Mouse (Mus musculus): ENCODE measurements at regions not wholly inside any gene's neighbourhood (a gene's known extent, or its start where the extent isn't known, plus 50 kb on each side); places are given as distances from the start of the nearest gene placed in this dataset.

GRCm38 (mm10) chr2:51268532-51268931, 119.6 kb upstream of the Rnd3 start:
- no peak overlapping the region for H3K4me3 ChIP-seq (ENCODE audit: control insufficient read depth, insufficient read depth, low read length)
- no peaks in the 10 kb centered on the region for H3K27me3 ChIP-seq (ENCODE audit: control insufficient read depth, insufficient read depth, low read length)
- no peak for DNase-seq
- TF ChIP-seq POLR2A (IDR thresholded peaks at IDR 0.05; ENCODE audit: control insufficient read depth, extremely low read depth, insufficient read depth, low read length, poor library complexity): no peak
- no peak for TF ChIP-seq CTCF (IDR thresholded peaks at IDR 0.05; ENCODE audit: borderline replicate concordance, control insufficient read depth, extremely low read depth, insufficient read depth, low read length, poor library complexity)
- 58% methylated on average over 2 of the region's 2 CpGs for WGBS
- H3K4me1 ChIP-seq (replicated peaks; ENCODE audit: control insufficient read depth, insufficient read depth, low read length): no peaks in the 10 kb centered on the region
- no peak overlapping the region for H3K27ac ChIP-seq (ENCODE audit: control insufficient read depth, insufficient read depth, low read length)
- H3K36me3 ChIP-seq (ENCODE audit: control insufficient read depth, insufficient read depth, low read length): no peaks in the 10 kb centered on the region

GRCm38 (mm10) chr2:51267662-51268061, 118.8 kb upstream of the Rnd3 start:
- H3K27me3 ChIP-seq (ENCODE audit: control insufficient read depth, insufficient read depth, low read length): no peaks in the 10 kb centered on the region
- no peaks in the 10 kb centered on the region for H3K4me1 ChIP-seq (replicated peaks; ENCODE audit: control insufficient read depth, insufficient read depth, low read length)
- H3K27ac ChIP-seq (ENCODE audit: control insufficient read depth, insufficient read depth, low read length): no peak overlapping the region
- WGBS: 84% methylated on average over 5 of the region's 5 CpGs
- TF ChIP-seq CTCF (IDR thresholded peaks at IDR 0.05; ENCODE audit: borderline replicate concordance, control insufficient read depth, extremely low read depth, insufficient read depth, low read length, poor library complexity) (no peak), POLR2A (IDR thresholded peaks at IDR 0.05; ENCODE audit: control insufficient read depth, extremely low read depth, insufficient read depth, low read length, poor library complexity) (no peak)
- no peaks in the 10 kb centered on the region for H3K36me3 ChIP-seq (ENCODE audit: control insufficient read depth, insufficient read depth, low read length)
- H3K4me3 ChIP-seq (ENCODE audit: control insufficient read depth, insufficient read depth, low read length): no peak overlapping the region
- DNase-seq: no peak

DNA sequence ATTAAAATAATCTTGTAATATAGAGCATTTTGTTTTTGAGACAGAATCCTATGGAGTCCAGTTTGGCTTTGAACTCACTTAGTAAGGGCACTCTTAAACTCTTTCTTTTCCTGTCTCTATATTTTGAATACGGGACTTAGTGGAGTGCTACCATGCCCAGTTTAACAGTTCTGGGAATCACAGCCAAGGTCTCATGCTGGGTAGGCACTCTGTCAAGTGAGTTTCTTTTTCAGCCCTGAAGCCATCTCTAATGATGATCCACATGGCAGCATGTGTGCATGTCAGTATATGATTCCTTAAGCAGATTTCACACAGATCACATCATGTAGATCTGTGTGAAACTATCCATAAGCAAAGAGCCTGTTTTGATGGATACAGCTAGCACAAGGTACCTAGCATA, 113.6 kb upstream of the Rnd3 start:
- no peaks in the 10 kb centered on the region for H3K4me1 ChIP-seq (replicated peaks; ENCODE audit: control insufficient read depth, insufficient read depth, low read length)

DNA sequence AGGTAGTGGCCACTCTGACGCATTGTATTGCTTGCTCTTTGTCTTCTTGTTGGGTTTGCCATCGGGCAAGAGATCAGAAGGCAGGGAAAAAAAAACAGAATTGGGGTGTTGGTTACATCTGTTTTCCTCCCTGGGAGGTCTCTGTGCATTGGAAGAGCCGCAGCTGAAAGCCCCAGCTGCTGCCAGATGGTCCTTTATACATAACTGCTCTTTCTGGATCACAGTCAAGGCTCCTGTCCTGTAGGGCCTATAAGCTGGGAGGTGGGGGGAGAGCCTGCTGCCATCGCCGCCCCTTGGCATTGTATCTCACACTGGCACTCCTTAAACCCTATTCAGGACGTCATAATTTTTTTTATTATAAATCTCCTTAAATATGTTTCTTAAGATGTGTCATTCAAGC, 101.9 kb upstream of the Rnd3 start:
- Histone ChIP-seq H3K27ac (ENCODE audit: control insufficient read depth, insufficient read depth, low read length) (no peak overlapping the region), H3K4me1 (replicated peaks; ENCODE audit: control insufficient read depth, insufficient read depth, low read length) (no peaks in the 10 kb centered on the region), H3K36me3 (ENCODE audit: control insufficient read depth, insufficient read depth, low read length) (no peaks in the 10 kb centered on the region), H3K4me3 (ENCODE audit: control insufficient read depth, insufficient read depth, low read length) (no peak overlapping the region), H3K27me3 (ENCODE audit: control insufficient read depth, insufficient read depth, low read length) (no peaks in the 10 kb centered on the region)
- TF ChIP-seq CTCF (IDR thresholded peaks at IDR 0.05; ENCODE audit: borderline replicate concordance, control insufficient read depth, extremely low read depth, insufficient read depth, low read length, poor library complexity): no peak
- no peak for TF ChIP-seq POLR2A (IDR thresholded peaks at IDR 0.05; ENCODE audit: control insufficient read depth, extremely low read depth, insufficient read depth, low read length, poor library complexity)
- DNase-seq: no peak
- WGBS: 95% methylated on average over 6 of the region's 6 CpGs

More for the DNA sequence above, 113.6 kb upstream of the Rnd3 start:
- no peak for TF ChIP-seq CTCF (IDR thresholded peaks at IDR 0.05; ENCODE audit: borderline replicate concordance, control insufficient read depth, extremely low read depth, insufficient read depth, low read length, poor library complexity)
- TF ChIP-seq POLR2A (IDR thresholded peaks at IDR 0.05; ENCODE audit: control insufficient read depth, extremely low read depth, insufficient read depth, low read length, poor library complexity): no peak
- H3K4me3 ChIP-seq (ENCODE audit: control insufficient read depth, insufficient read depth, low read length): no peak overlapping the region
- H3K27ac ChIP-seq (ENCODE audit: control insufficient read depth, insufficient read depth, low read length): no peak overlapping the region
- no peaks in the 10 kb centered on the region for H3K27me3 ChIP-seq (ENCODE audit: control insufficient read depth, insufficient read depth, low read length)
- H3K36me3 ChIP-seq (ENCODE audit: control insufficient read depth, insufficient read depth, low read length): no peaks in the 10 kb centered on the region
- DNase-seq: no peak
- 91% methylated on average over 1 of the region's 1 CpGs for WGBS

DNA sequence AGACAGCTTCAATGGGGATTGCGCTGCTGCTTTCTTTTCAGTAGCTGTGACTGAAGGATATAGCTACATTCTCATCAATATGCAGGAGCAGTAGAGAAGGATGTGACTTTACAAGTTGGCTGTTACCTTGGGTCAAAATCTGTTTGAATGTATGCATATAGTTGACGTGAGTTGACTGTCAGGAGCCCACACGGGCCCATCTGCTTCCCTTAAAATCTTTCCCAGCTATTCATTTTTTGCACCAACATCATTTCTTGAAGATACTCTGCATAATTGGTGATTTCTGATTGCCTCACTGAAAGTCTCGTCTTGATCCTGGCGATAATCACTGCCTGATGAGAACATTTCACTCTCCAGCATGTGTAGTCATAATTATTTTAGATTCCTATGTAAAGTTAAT, 92.7 kb upstream of the Rnd3 start:
- H3K27me3 ChIP-seq (ENCODE audit: control insufficient read depth, insufficient read depth, low read length): no peaks in the 10 kb centered on the region
- no peaks in the 10 kb centered on the region for H3K4me1 ChIP-seq (replicated peaks; ENCODE audit: control insufficient read depth, insufficient read depth, low read length)
- no peak for TF ChIP-seq CTCF (IDR thresholded peaks at IDR 0.05; ENCODE audit: borderline replicate concordance, control insufficient read depth, extremely low read depth, insufficient read depth, low read length, poor library complexity)
- no peak for TF ChIP-seq POLR2A (IDR thresholded peaks at IDR 0.05; ENCODE audit: control insufficient read depth, extremely low read depth, insufficient read depth, low read length, poor library complexity)
- no peak overlapping the region for H3K27ac ChIP-seq (ENCODE audit: control insufficient read depth, insufficient read depth, low read length)
- H3K4me3 ChIP-seq (ENCODE audit: control insufficient read depth, insufficient read depth, low read length): no peak overlapping the region
- no peaks in the 10 kb centered on the region for H3K36me3 ChIP-seq (ENCODE audit: control insufficient read depth, insufficient read depth, low read length)
- 92% methylated on average over 5 of the region's 5 CpGs for WGBS
- DNase-seq: no peak

DNA sequence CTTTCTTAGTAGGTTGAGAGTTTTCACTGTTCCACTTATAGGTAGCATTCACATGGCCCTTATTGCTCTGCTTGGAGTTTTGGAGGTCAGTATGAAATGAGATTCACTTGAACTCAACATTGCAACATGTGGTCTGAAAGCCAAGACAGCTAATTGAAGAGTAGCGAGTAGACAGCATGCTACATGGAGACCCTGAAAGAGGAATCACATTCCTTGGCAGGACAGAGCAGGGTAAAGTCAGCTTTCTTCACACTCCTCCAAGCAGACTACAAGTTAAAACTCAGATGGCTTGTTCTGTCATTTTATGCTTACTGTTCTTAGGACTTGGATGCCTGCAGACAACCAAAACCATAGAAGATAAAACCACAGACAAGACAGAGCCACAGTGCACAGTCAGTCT, 91.1 kb upstream of the Rnd3 start:
- TF ChIP-seq POLR2A (IDR thresholded peaks at IDR 0.05; ENCODE audit: control insufficient read depth, extremely low read depth, insufficient read depth, low read length, poor library complexity) (no peak), CTCF (IDR thresholded peaks at IDR 0.05; ENCODE audit: borderline replicate concordance, control insufficient read depth, extremely low read depth, insufficient read depth, low read length, poor library complexity) (no peak)
- 78% methylated on average over 1 of the region's 1 CpGs for WGBS
- Histone ChIP-seq H3K36me3 (ENCODE audit: control insufficient read depth, insufficient read depth, low read length) (no peaks in the 10 kb centered on the region), H3K4me1 (replicated peaks; ENCODE audit: control insufficient read depth, insufficient read depth, low read length) (no peaks in the 10 kb centered on the region), H3K27ac (ENCODE audit: control insufficient read depth, insufficient read depth, low read length) (no peak overlapping the region), H3K27me3 (ENCODE audit: control insufficient read depth, insufficient read depth, low read length) (no peaks in the 10 kb centered on the region), H3K4me3 (ENCODE audit: control insufficient read depth, insufficient read depth, low read length) (no peak overlapping the region)
- DNase-seq: no peak

DNA sequence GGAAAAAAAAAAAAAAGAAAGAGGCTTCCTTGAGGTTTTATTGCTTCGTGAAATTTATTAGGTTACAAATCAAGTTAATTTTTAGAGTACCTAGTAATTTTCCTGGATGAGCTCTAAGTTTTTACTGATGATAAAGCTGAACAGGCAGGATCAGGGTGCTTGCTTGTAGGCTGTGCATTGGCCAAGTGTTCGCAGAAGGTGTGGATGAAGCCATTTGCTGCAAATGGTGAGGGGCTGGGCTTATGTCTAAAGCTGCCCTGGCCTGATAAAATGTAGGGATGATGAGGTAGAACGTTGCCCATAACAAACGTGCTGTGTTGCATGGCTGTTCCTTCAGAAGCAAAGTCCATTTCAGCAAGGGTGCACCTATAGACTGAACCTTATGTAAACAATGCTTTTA, 90.1 kb upstream of the Rnd3 start:
- TF ChIP-seq CTCF (IDR thresholded peaks at IDR 0.05; ENCODE audit: borderline replicate concordance, control insufficient read depth, extremely low read depth, insufficient read depth, low read length, poor library complexity) (no peak), POLR2A (IDR thresholded peaks at IDR 0.05; ENCODE audit: control insufficient read depth, extremely low read depth, insufficient read depth, low read length, poor library complexity) (no peak)
- no peak overlapping the region for H3K4me3 ChIP-seq (ENCODE audit: control insufficient read depth, insufficient read depth, low read length)
- 57% methylated on average over 4 of the region's 4 CpGs for WGBS
- H3K4me1 ChIP-seq (replicated peaks; ENCODE audit: control insufficient read depth, insufficient read depth, low read length): no peaks in the 10 kb centered on the region
- H3K27me3 ChIP-seq (ENCODE audit: control insufficient read depth, insufficient read depth, low read length): no peaks in the 10 kb centered on the region
- no peak overlapping the region for H3K27ac ChIP-seq (ENCODE audit: control insufficient read depth, insufficient read depth, low read length)
- no peak for DNase-seq
- no peaks in the 10 kb centered on the region for H3K36me3 ChIP-seq (ENCODE audit: control insufficient read depth, insufficient read depth, low read length)

Data from thymus, adult 2 months (tissue).